Mouse (Mus musculus) frontal cortex, adult (tissue): ENCODE data around the gene Gm12166.
A peak's percentile ranks its signal among the peaks of the same experiment; 100 is the strongest.

Experiments used
- ATAC-seq: cut with Nextera tagmentation; 2 replicates; pipeline ENCODE4 v1.9.2; 2017; ENCODE audit warnings: mild to moderate bottlenecking, moderate library complexity, mixed read lengths; ENCODE audit not compliant: low TSS enrichment

Gene Gm12166

GRCm38 (mm10) chr11:46016061-46016460 is 36.1 kb downstream of the Gm12166 start:
- ATAC-seq, result peak; percentile 93
